Mouse (Mus musculus): ENCODE measurements at regions not wholly inside any gene's neighbourhood (a gene's known extent, or its start where the extent isn't known, plus 50 kb on each side); places are given as distances from the start of the nearest gene placed in this dataset.

- no peak overlapping the region for H3K4me2 ChIP-seq (replicated peaks; ENCODE audit: low read depth, low read length)
- H3K9ac ChIP-seq (ENCODE audit: low read depth, low read length), result no peak overlapping the region
- no peak overlapping the region for H3K27ac ChIP-seq (ENCODE audit: low read depth, low read length)
- no peaks in the 10 kb centered on the region for H3K9me3 ChIP-seq (ENCODE audit: control insufficient read depth, low read length)
- H3K27me3 ChIP-seq (ENCODE audit: control insufficient read depth, insufficient read depth, low read length), result no peaks in the 10 kb centered on the region
- H3K4me1 ChIP-seq (ENCODE audit: control insufficient read depth, insufficient read depth, low read length), result no peaks in the 10 kb centered on the region
- H3K4me3 ChIP-seq (ENCODE audit: low read length), result no peak overlapping the region
- no peak for ATAC-seq (ENCODE audit: low FRiP score, low TSS enrichment)
- 96% methylated on average over 1 of the region's 1 CpGs for WGBS
- no peaks in the 10 kb centered on the region for H3K36me3 ChIP-seq (ENCODE audit: control insufficient read depth, insufficient read depth, low read length)
These were observed 283.9 kb downstream of the Phkb start for GRCm38 (mm10) chr8:86124655-86125054.
